Comparison of ENCODE assay signal across 24 mouse cellular contexts in the genomic region with DNA sequence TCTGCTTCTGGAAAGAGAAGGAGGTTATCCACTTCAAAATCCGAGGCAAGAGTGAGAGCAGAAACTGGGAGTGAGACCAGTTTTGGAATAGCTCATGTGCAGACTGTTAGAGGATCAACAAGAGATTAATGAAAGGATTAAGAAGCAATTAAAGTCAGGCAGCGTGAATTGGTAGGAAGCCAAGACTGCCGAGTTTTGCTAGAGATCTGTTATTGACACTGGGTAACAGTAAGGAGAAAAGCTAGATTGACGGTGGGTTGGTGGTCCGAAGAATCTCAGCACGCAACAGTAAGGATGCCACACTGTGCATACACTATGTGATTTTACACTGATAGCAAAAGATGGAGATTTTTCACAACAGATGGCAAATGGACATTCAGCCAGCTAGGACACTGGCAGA.
DNase-seq lines count a peak whose midpoint lies in the region; ATAC-seq and TF ChIP-seq lines count a peak whose summit lies in the region.
"Had no signal": no experiment of that assay in that cellular context is flagged by ENCODE, and none has a peak within 500 bp of the region (broad histone marks: within the 10 kb centered on the region; RNA-seq: fewer than 3 reads in every experiment).

No protein-coding gene starts in this region.

- no peak overlapping the region for H3K4me2 ChIP-seq in hindbrain, postnatal 0 days (ENCODE audit: low read depth, low read length)
- H3K4me2 ChIP-seq in forebrain, embryonic 13.5 days, result no peak overlapping the region
- no peak overlapping the region for H3K4me2 ChIP-seq in midbrain, embryonic 15.5 days
- H3K4me2 ChIP-seq in intestine, postnatal 0 days (replicated peaks; ENCODE audit: low read depth), result no peak overlapping the region
- H3K4me2 ChIP-seq: heart, embryonic 13.5 days; liver, embryonic 15.5 days had no signal

- H3K27me3 ChIP-seq in hindbrain, postnatal 0 days (ENCODE audit: insufficient read depth, low read length), result no peaks in the 10 kb centered on the region
- H3K27me3 ChIP-seq in hindbrain, embryonic 10.5 days (ENCODE audit: insufficient read depth, poor library complexity, severe bottlenecking), result no peaks in the 10 kb centered on the region
- H3K27me3 ChIP-seq in forebrain, embryonic 13.5 days, result no peaks in the 10 kb centered on the region
- no peaks in the 10 kb centered on the region for H3K27me3 ChIP-seq in midbrain, embryonic 15.5 days (replicated peaks)
- no peaks in the 10 kb centered on the region for H3K27me3 ChIP-seq in intestine, postnatal 0 days (replicated peaks; ENCODE audit: control insufficient read depth, insufficient read depth, low read length)
- H3K27me3 ChIP-seq: heart, embryonic 13.5 days; liver, embryonic 15.5 days had no signal

- peak; percentile 83 to 84 for DNase-seq in cerebellum, postnatal 10 days
- no peak for DNase-seq in cerebellum, adult 9-10 months
- peak; percentile 77 for DNase-seq in hindbrain, postnatal 0 days (ENCODE audit: low spot score)
- DNase-seq in hindbrain, embryonic 10.5 days (ENCODE audit: low spot score), result no peak
- DNase-seq in right cerebral cortex, postnatal 25 days, result no peak
- DNase-seq: adrenal gland, adult 8-10 months; cerebellum, adult 8-10 months; gastrocnemius, postnatal 25 days; heart, adult 2 months; heart, postnatal 14 days; kidney, adult 18-20 months; liver; lung, postnatal 10 days; right cerebral cortex, postnatal 4 days; thymus, postnatal 14 days had no signal

- TF ChIP-seq CTCF in hindbrain, postnatal 0 days (IDR thresholded peaks at IDR 0.05; ENCODE audit: low read depth), result no peak
- TF ChIP-seq CTCF in intestine, postnatal 0 days (IDR thresholded peaks at IDR 0.05; ENCODE audit: low read depth), result no peak

- H3K9ac ChIP-seq in hindbrain, postnatal 0 days (replicated peaks; ENCODE audit: low read length), result no peak overlapping the region
- no peak overlapping the region for H3K9ac ChIP-seq in forebrain, embryonic 13.5 days
- H3K9ac ChIP-seq in midbrain, embryonic 15.5 days, result no peak overlapping the region
- no peak overlapping the region for H3K9ac ChIP-seq in intestine, postnatal 0 days (ENCODE audit: low read depth, low read length)
- H3K9ac ChIP-seq: heart, embryonic 13.5 days; liver, embryonic 15.5 days had no signal

- no peak overlapping the region for H3K27ac ChIP-seq in hindbrain, postnatal 0 days
- no peak overlapping the region for H3K27ac ChIP-seq in hindbrain, embryonic 10.5 days
- H3K27ac ChIP-seq in forebrain, embryonic 13.5 days, result no peak overlapping the region
- H3K27ac ChIP-seq in midbrain, embryonic 15.5 days, result no peak overlapping the region
- no peak overlapping the region for H3K27ac ChIP-seq in intestine, postnatal 0 days (ENCODE audit: low read depth, low read length)
- H3K27ac ChIP-seq: embryonic facial prominence, embryonic 10.5 days; heart, adult 2 months; heart, embryonic 13.5 days; left cerebral cortex, adult 2 months; limb, embryonic 10.5 days; liver, embryonic 15.5 days had no signal

- WGBS in hindbrain, postnatal 0 days, result 44% methylated on average over 6 of the region's 6 CpGs
- WGBS in hindbrain, embryonic 10.5 days, result 86% methylated on average over 6 of the region's 6 CpGs
- 33% methylated on average over 6 of the region's 6 CpGs for WGBS in forebrain, embryonic 13.5 days
- 60% methylated on average over 6 of the region's 6 CpGs for WGBS in midbrain, embryonic 15.5 days
- WGBS in intestine, postnatal 0 days, result 72% methylated on average over 6 of the region's 6 CpGs

- H3K4me1 ChIP-seq in hindbrain, postnatal 0 days (ENCODE audit: insufficient read depth, low read length), result no peaks in the 10 kb centered on the region
- H3K4me1 ChIP-seq in hindbrain, embryonic 10.5 days (replicated peaks), result no peaks in the 10 kb centered on the region
- no peaks in the 10 kb centered on the region for H3K4me1 ChIP-seq in forebrain, embryonic 13.5 days
- H3K4me1 ChIP-seq in midbrain, embryonic 15.5 days, result no peaks in the 10 kb centered on the region
- no peaks in the 10 kb centered on the region for H3K4me1 ChIP-seq in intestine, postnatal 0 days (replicated peaks; ENCODE audit: control insufficient read depth, insufficient read depth, low read length)
- H3K4me1 ChIP-seq: embryonic facial prominence, embryonic 10.5 days; heart, embryonic 13.5 days; limb, embryonic 10.5 days; liver, embryonic 15.5 days had no signal

- peak; percentile 78 for ATAC-seq in hindbrain, postnatal 0 days
- peak; percentile 95 for ATAC-seq in forebrain, embryonic 13.5 days
- ATAC-seq in midbrain, embryonic 15.5 days (replicated peaks), result 0 out of 2 replicates have a peak, but pooled peaks have one; percentile 52
- ATAC-seq in intestine, postnatal 0 days, result no peak
- ATAC-seq: activated CD4-positive, CD25-positive, alpha-beta regulatory T cell, adult 4 months had no signal

- no peaks in the 10 kb centered on the region for H3K9me3 ChIP-seq in hindbrain, postnatal 0 days (ENCODE audit: low read length)
- H3K9me3 ChIP-seq in hindbrain, embryonic 10.5 days, result no peaks in the 10 kb centered on the region
- H3K9me3 ChIP-seq in forebrain, embryonic 13.5 days (replicated peaks), result no peaks in the 10 kb centered on the region
- no peaks in the 10 kb centered on the region for H3K9me3 ChIP-seq in midbrain, embryonic 15.5 days
- H3K9me3 ChIP-seq in intestine, postnatal 0 days (ENCODE audit: control insufficient read depth), result no peaks in the 10 kb centered on the region
- H3K9me3 ChIP-seq: embryonic facial prominence, embryonic 10.5 days; heart, embryonic 13.5 days; limb, embryonic 10.5 days; liver, embryonic 15.5 days had no signal

- H3K36me3 ChIP-seq in hindbrain, postnatal 0 days (ENCODE audit: insufficient read depth, low read length), result no peaks in the 10 kb centered on the region
- H3K36me3 ChIP-seq in hindbrain, embryonic 10.5 days, result no peaks in the 10 kb centered on the region
- H3K36me3 ChIP-seq in forebrain, embryonic 13.5 days (ENCODE audit: poor library complexity, severe bottlenecking), result no peaks in the 10 kb centered on the region
- no peaks in the 10 kb centered on the region for H3K36me3 ChIP-seq in midbrain, embryonic 15.5 days (replicated peaks)
- no peaks in the 10 kb centered on the region for H3K36me3 ChIP-seq in intestine, postnatal 0 days (ENCODE audit: control insufficient read depth, insufficient read depth)
- H3K36me3 ChIP-seq: embryonic facial prominence, embryonic 10.5 days; heart, embryonic 13.5 days; limb, embryonic 10.5 days; liver, embryonic 15.5 days had no signal

- no peak overlapping the region for H3K4me3 ChIP-seq in hindbrain, postnatal 0 days (ENCODE audit: low read length)
- H3K4me3 ChIP-seq in hindbrain, embryonic 10.5 days, result no peak overlapping the region
- H3K4me3 ChIP-seq in forebrain, embryonic 13.5 days, result no peak overlapping the region
- no peak overlapping the region for H3K4me3 ChIP-seq in midbrain, embryonic 15.5 days
- H3K4me3 ChIP-seq in intestine, postnatal 0 days (ENCODE audit: low read depth, low read length), result no peak overlapping the region
- H3K4me3 ChIP-seq: embryonic facial prominence, embryonic 10.5 days; heart, adult 2 months; heart, embryonic 13.5 days; left cerebral cortex, adult 2 months; limb, embryonic 10.5 days; liver, embryonic 15.5 days had no signal

Comparison
In these comparisons a context has a peak if more than half of its experiments do, and no peak if none do; other contexts are left out.
1. DNase-seq: peak in cerebellum, postnatal 10 days (2 of 2) and hindbrain, postnatal 0 days (single experiment); none in cerebellum, adult 9-10 months (single experiment), hindbrain, embryonic 10.5 days (single experiment) and right cerebral cortex, postnatal 25 days (single experiment).